Comparison of ENCODE assay signal across 10 mouse cellular contexts in the genomic region with DNA sequence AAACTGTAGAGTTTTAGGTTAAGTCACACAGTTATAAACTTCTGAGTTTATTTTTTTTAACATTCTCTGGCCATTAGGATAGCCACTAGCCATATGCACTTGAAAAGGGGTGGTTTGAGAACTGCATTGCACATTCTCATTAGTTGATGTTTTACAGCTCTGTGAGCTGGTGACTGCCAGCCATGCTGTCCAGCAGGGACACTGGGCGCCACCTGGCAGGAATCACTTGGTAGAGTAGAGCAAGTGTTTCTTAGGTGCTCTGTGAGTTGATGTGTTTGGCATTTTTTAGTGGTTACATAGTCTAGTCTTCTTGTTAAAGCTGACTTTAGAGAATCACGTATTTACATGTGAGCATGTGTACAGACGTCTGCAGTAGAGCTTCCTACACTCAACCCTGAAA. TPM values are rescaled to one million over a fixed set of nuclear protein-coding genes. Genes with fewer than 3 reads are reported as not detected.
DNase-seq lines count a peak whose midpoint lies in the region; ATAC-seq lines count a peak whose summit lies in the region.
"Had no signal": no experiment of that assay in that cellular context is flagged by ENCODE, and none has a peak within 500 bp of the region (broad histone marks: within the 10 kb centered on the region; RNA-seq: fewer than 3 reads in every experiment).

No protein-coding gene starts in this region.

- intact Hi-C loops in heart, postnatal 10 days (cut with DNase I) = no loop called here

- no peak for ATAC-seq in heart, embryonic 15.5 days (replicated peaks; ENCODE audit: insufficient number of reproducible peaks, insufficient read depth, low FRiP score, low read depth)
- no peak for ATAC-seq in embryonic facial prominence, embryonic 13.5 days (ENCODE audit: insufficient number of reproducible peaks, insufficient read depth, low FRiP score, low TSS enrichment, low read depth)
- no peak for ATAC-seq in hindbrain, embryonic 13.5 days (ENCODE audit: low FRiP score)
- ATAC-seq in midbrain, embryonic 12.5 days (ENCODE audit: low FRiP score, low read depth) = no peak

- peaks cover 71% of the 10 kb centered on the region for H3K4me1 ChIP-seq in heart, embryonic 15.5 days (replicated peaks)
- H3K4me1 ChIP-seq in embryonic facial prominence, embryonic 13.5 days = peaks cover 32% of the 10 kb centered on the region
- H3K4me1 ChIP-seq in hindbrain, embryonic 13.5 days (replicated peaks) = peaks cover 61% of the 10 kb centered on the region
- peaks cover 35% of the 10 kb centered on the region for H3K4me1 ChIP-seq in midbrain, embryonic 12.5 days

- no peak for DNase-seq in heart, postnatal 10 days
- no peak for DNase-seq in spleen, postnatal 36 days (ENCODE audit: low spot score in 2 of 2)
- DNase-seq in adrenal gland, postnatal 25 days = no peak
- DNase-seq: cerebellum, adult 9-11 months; right cerebral cortex, postnatal 14 days had no signal

- H3K4me3 ChIP-seq in heart, embryonic 15.5 days = no peak overlapping the region
- H3K4me3 ChIP-seq in embryonic facial prominence, embryonic 13.5 days = no peak overlapping the region
- peak overlapping the region; percentile 12 for H3K4me3 ChIP-seq in hindbrain, embryonic 13.5 days
- no peak overlapping the region for H3K4me3 ChIP-seq in midbrain, embryonic 12.5 days
- H3K4me3 ChIP-seq: erythroblast, embryonic 14.5 days had no signal

- H3K9ac ChIP-seq in heart, embryonic 15.5 days = 0 out of 2 replicates have a peak overlapping the region, but pooled peaks have one; percentile 4
- H3K9ac ChIP-seq in embryonic facial prominence, embryonic 13.5 days = 0 out of 2 replicates have a peak overlapping the region, but pooled peaks have one; percentile 37
- H3K9ac ChIP-seq in hindbrain, embryonic 13.5 days = peak overlapping the region; percentile 55
- H3K9ac ChIP-seq in midbrain, embryonic 12.5 days (replicated peaks) = peak overlapping the region; percentile 29; the same call in 1 of the 2 replicates

- no peak overlapping the region for H3K4me2 ChIP-seq in heart, embryonic 15.5 days
- H3K4me2 ChIP-seq in embryonic facial prominence, embryonic 13.5 days = peak overlapping the region; percentile 19; the same call in 1 of the 2 replicates
- peak overlapping the region; percentile 40 for H3K4me2 ChIP-seq in hindbrain, embryonic 13.5 days
- H3K4me2 ChIP-seq in midbrain, embryonic 12.5 days (replicated peaks) = peak overlapping the region; percentile 28

- no peaks in the 10 kb centered on the region for H3K27me3 ChIP-seq in heart, embryonic 15.5 days
- no peaks in the 10 kb centered on the region for H3K27me3 ChIP-seq in embryonic facial prominence, embryonic 13.5 days
- H3K27me3 ChIP-seq in hindbrain, embryonic 13.5 days = no peaks in the 10 kb centered on the region
- no peaks in the 10 kb centered on the region for H3K27me3 ChIP-seq in midbrain, embryonic 12.5 days

- H3K36me3 ChIP-seq in heart, embryonic 15.5 days = peaks cover 68% of the 10 kb centered on the region
- H3K36me3 ChIP-seq in embryonic facial prominence, embryonic 13.5 days = peaks cover 66% of the 10 kb centered on the region
- H3K36me3 ChIP-seq in hindbrain, embryonic 13.5 days = peaks cover 66% of the 10 kb centered on the region
- peaks cover 51% of the 10 kb centered on the region for H3K36me3 ChIP-seq in midbrain, embryonic 12.5 days

- no peaks in the 10 kb centered on the region for H3K9me3 ChIP-seq in heart, embryonic 15.5 days (replicated peaks)
- no peaks in the 10 kb centered on the region for H3K9me3 ChIP-seq in embryonic facial prominence, embryonic 13.5 days
- H3K9me3 ChIP-seq in hindbrain, embryonic 13.5 days = no peaks in the 10 kb centered on the region
- no peaks in the 10 kb centered on the region for H3K9me3 ChIP-seq in midbrain, embryonic 12.5 days

- WGBS in heart, embryonic 15.5 days = 74% methylated on average over 3 of the region's 3 CpGs
- 67% methylated on average over 3 of the region's 3 CpGs for WGBS in embryonic facial prominence, embryonic 13.5 days
- 66% methylated on average over 3 of the region's 3 CpGs for WGBS in hindbrain, embryonic 13.5 days
- whole genome bisulfite sequencing in midbrain, embryonic 12.5 days = 81% methylated on average over 3 of the region's 3 CpGs

- H3K27ac ChIP-seq in heart, embryonic 15.5 days = no peak overlapping the region
- no peak overlapping the region for H3K27ac ChIP-seq in embryonic facial prominence, embryonic 13.5 days
- peak overlapping the region; percentile 35; the same call in 1 of the 2 replicates for H3K27ac ChIP-seq in hindbrain, embryonic 13.5 days
- peak overlapping the region; percentile 4; the same call in 1 of the 2 replicates for H3K27ac ChIP-seq in midbrain, embryonic 12.5 days (replicated peaks)

RNA-seq across cellular contexts. Expression of gene Klf11, which starts 5.4 kb away (rescaled TPM):
- 17.7 and 18.4 TPM in 2 replicates for polyA plus RNA-seq in heart, embryonic 15.5 days (2015; fragmentation: Nextera tagmentation; extraction: Ambion mirVana)
- total RNA-seq in heart, postnatal 10 days (2021) = 10 to 100 TPM; 25.5 to 37.3 TPM
- polyA plus RNA-seq in embryonic facial prominence, embryonic 13.5 days (2015; fragmentation: Nextera tagmentation; extraction: Ambion mirVana) = 11.2 and 13.4 TPM in 2 replicates
- 15.9 and 17.6 TPM in 2 replicates for polyA plus RNA-seq in hindbrain, embryonic 13.5 days (2015; fragmentation: Nextera tagmentation; extraction: Ambion mirVana)
- polyA plus RNA-seq in midbrain, embryonic 12.5 days (2016; fragmentation: Nextera tagmentation; extraction: Ambion mirVana) = 19.4 and 19.7 TPM in 2 replicates
- total RNA-seq in adrenal gland, postnatal 25 days (2021) = 9.8 and 14.8 TPM in 2 replicates

RNA-seq across cellular contexts. Expression of gene Cys1, which starts 25.2 kb away (rescaled TPM):
- 1.4 TPM in 2 replicates for polyA plus RNA-seq in heart, embryonic 15.5 days (2015; fragmentation: Nextera tagmentation; extraction: Ambion mirVana)
- 1 to 10 TPM; 5.1 to 5.9 TPM for total RNA-seq in heart, postnatal 10 days (2021)
- 3.8 and 4.0 TPM in 2 replicates for polyA plus RNA-seq in embryonic facial prominence, embryonic 13.5 days (2015; fragmentation: Nextera tagmentation; extraction: Ambion mirVana)
- 0.56 and 1.6 TPM in 2 replicates for polyA plus RNA-seq in hindbrain, embryonic 13.5 days (2015; fragmentation: Nextera tagmentation; extraction: Ambion mirVana)
- 1.1 and 1.7 TPM in 2 replicates for polyA plus RNA-seq in midbrain, embryonic 12.5 days (2016; fragmentation: Nextera tagmentation; extraction: Ambion mirVana)
- 2.5 and 5.0 TPM in 2 replicates for total RNA-seq in adrenal gland, postnatal 25 days (2021)
- polyA plus RNA-seq: erythroblast, embryonic 14.5 days had no signal

RNA-seq across cellular contexts. Expression of gene Rrm2, which starts 51.6 kb away (rescaled TPM):
- polyA plus RNA-seq in heart, embryonic 15.5 days (2015; fragmentation: Nextera tagmentation; extraction: Ambion mirVana) = 208 and 223 TPM in 2 replicates
- total RNA-seq in heart, postnatal 10 days (2021) = 10 to 100 TPM; 44.3 to 46.4 TPM
- 214 and 235 TPM in 2 replicates for polyA plus RNA-seq in embryonic facial prominence, embryonic 13.5 days (2015; fragmentation: Nextera tagmentation; extraction: Ambion mirVana)
- polyA plus RNA-seq in hindbrain, embryonic 13.5 days (2015; fragmentation: Nextera tagmentation; extraction: Ambion mirVana) = 71.9 and 90.1 TPM in 2 replicates
- polyA plus RNA-seq in midbrain, embryonic 12.5 days (2016; fragmentation: Nextera tagmentation; extraction: Ambion mirVana) = 429 and 434 TPM in 2 replicates
- total RNA-seq in adrenal gland, postnatal 25 days (2021) = 26.7 and 30.0 TPM in 2 replicates

Comparison
In these comparisons a context has a peak if more than half of its experiments do, and no peak if none do; other contexts are left out.
1. H3K27ac ChIP-seq: peak in hindbrain, embryonic 13.5 days (single experiment) and midbrain, embryonic 12.5 days (single experiment); none in heart, embryonic 15.5 days (single experiment) and embryonic facial prominence, embryonic 13.5 days (single experiment).
2. H3K9ac ChIP-seq: peak in every context shown above with its lines; median percentile 55 in hindbrain, embryonic 13.5 days; 37 in embryonic facial prominence, embryonic 13.5 days; 29 in midbrain, embryonic 12.5 days; 4 in heart, embryonic 15.5 days.